Mouse (Mus musculus): Measurements from ENCODE around the gene Svbp.

The Svbp gene

DNA sequence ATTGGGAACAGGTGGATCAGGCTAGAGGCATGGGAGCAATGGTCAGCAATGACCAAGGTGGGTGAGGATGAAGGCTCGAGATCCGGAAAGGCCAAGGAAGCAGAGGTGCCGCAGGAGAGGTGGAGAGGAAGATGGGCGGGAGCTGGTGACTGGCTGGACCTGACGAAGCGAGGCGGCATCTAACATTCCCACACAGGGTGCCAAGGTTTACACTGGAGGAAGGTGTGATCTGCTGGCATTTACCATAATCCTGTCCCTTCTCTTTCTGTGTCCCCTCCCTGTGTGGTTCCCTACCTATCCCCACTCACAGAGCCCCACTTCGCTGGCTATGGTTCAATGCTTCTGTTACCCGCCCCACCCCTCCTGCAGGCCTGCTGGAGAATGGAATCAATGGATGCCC lies 50.9 kb downstream of the Svbp start:
- DNase-seq (ENCODE audit: low read depth, low spot score): no peak

DNA sequence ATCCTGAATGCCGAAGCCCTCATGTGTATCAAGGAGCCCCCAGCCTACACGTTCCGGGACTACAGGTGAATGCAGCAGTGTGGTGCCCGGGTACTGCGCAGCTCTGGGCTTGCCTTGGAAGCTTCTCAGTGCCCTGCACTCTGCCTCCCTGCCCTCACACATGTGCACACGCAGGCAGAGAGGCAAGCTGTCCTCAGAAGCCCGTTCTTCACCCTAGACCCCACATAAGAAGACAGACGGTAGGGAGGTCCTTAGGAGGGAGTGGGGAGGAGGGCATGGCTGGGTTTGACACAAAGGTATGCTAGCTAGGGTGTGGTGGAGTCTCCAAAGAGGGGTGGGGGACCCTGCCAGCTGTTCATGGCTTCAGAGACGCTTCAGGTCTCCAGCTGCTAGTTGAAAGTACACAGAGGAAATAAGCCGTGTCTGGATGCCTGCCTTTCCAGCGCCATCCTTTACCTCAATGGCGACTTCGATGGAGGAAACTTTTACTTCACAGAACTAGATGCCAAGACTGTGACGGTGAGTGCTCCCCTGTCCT lies 51.7 kb downstream of the Svbp start:
- no peak for DNase-seq (ENCODE audit: low read depth, low spot score)

DNA sequence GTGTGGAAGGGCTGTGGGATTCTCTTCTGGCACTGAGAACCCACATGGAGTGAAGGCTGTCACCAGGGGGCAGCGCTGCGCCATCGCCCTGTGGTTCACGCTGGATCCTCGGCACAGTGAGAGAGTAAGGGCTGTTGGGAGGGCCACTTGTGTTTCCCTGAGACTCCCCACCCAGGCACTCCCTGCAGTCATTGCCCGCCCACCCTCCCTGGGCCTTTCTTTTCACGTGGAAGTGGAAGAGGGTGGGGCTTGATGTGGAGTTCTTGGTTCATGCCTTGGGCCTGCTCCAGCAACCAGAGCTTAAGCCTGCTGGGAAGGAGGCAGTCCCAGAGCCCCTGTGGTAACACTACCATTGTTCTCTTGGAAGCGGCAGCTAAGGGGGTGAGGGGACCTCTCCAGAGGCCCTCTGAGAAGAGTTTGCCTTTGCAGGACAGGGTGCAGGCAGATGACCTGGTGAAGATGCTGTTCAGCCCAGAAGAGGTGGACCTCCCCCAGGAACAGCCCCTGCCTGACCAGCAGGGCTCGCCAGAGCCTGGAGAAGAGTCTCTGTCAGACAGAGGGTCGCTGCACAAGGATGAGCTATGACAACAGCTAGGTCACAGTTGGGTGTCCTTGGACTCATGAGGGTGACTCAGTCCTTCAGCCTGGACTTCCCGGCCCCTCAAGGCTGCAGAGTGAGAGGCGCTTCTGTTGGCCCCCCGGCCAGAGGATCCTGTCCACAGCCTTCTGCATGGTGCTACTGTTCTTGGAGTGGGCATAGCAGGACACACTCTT lies 52.5 kb downstream of the Svbp start:
- DNase-seq (ENCODE audit: low read depth, low spot score): peak; percentile 83

DNA sequence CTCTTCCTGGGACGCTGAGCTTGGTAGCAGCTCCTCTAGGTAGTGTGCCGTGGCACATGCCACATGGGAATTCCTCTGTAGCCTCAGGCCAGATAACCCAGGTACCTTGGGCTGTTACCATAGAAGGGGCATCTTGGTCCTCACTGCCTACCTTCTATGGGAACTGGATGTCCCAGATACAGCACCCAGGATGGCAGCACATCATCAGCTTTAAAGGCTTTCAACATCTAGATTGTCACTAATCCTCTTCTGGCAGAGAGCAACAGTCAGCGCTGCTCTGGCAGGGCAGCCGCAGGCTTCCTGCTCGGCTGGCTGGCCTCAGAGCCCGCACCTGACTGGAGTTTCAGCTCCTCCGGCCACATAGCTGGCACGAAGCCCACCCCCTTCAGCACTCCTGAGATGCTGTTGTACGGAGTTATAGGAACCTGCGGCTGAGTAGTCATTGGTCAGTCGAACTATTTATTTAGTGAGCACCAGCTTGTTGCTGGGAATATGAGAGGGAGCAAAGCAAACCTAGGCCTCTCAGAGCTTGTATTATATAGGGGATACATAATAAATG lies 53.4 kb downstream of the Svbp start:
- DNase-seq (ENCODE audit: low read depth, low spot score): no peak

Measured in CD4-positive, CD25-positive, alpha-beta regulatory T cell, adult 2 months (primary cell).